Mouse (Mus musculus) cortical plate, adult 2 months (tissue): ENCODE data around the gene Hexa.

Experiments used
- CTCF ChIP-seq: fragments of 200-500 bp; IDR thresholded peaks from 2 replicates; pipeline ENCODE4 v1.5.1; 2011; ENCODE audit warnings: mild to moderate bottlenecking, control low read depth, low read length; ENCODE audit not compliant: insufficient read depth; ENCODE audit errors: extremely low read depth
- POLR2A ChIP-seq: fragments of 200-500 bp; IDR thresholded peaks from 2 replicates; pipeline ENCODE4 v1.6.1; 2011; ENCODE audit warnings: mild to moderate bottlenecking, low read length, control low read depth; ENCODE audit not compliant: insufficient read depth; ENCODE audit errors: extremely low read depth

DNA sequence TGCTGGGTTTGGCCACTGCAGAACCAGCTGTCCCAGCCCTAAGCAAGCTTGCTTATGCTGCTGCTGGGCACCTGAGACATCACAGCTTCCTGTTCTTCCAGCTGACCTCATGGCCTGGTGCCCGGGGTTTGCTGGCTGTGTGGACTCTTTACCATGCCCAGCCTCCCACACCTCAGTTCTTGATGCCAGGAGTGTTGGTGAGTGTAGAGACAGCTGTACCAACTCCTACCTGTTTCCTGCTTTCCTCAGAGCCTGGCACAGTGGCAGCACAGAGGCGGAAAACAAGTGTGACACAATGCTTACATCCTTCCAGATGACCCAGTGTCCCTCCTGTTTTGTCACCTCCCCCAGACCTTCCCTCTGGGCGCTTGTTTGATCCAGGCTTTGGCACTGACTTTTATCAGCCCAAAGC lies 12.3 kb downstream of the Hexa start:
- TF ChIP-seq CTCF = no peak
- TF ChIP-seq POLR2A = no peak
